Mouse (Mus musculus): ENCODE results near the gene Maml2. TPM values are rescaled to one million over a fixed set of nuclear protein-coding genes. Genes with fewer than 3 reads are reported as not detected.

Gene Maml2
- polyA plus RNA-seq, 1 experiment from 2014 or later = 10.3 TPM

DNA sequence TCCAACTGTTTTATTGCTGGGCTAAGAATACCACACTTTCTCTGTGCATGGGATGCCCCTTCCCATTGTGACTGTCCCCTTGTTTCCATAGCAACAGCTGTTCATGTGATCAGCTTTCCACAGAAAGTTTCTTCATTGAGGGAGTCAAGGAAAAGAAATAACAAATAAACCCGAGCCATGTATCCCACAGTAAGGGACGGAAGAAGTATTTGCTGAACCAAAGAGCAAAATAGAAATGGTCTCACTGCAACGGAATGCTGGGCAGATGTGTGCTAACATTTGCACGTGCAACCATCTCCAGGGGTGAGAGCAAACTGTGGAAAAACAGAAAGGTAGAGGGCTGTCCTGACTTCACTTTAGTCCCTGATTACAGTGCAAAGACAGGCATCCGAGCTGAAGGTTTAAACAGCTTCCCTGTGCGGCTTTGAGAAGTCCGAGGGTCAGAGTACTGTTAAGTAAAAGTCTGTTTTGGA is 156.9 kb downstream of the Maml2 start:
- H3K4me2 ChIP-seq = peak overlapping the region; percentile 21; the same call in 1 of the 2 replicates
- no peaks in the 10 kb centered on the region for H3K9me3 ChIP-seq (ENCODE audit: control insufficient read depth, low read length)
- peaks cover 11% of the 10 kb centered on the region for H3K4me1 ChIP-seq (ENCODE audit: control insufficient read depth, insufficient read depth, low read length)
- H3K9ac ChIP-seq (ENCODE audit: low read length) = no peak overlapping the region; the same call in 1 of the 2 replicates
- ATAC-seq (ENCODE audit: low FRiP score) (peak; percentile 75), DNase-seq (ENCODE audit: low spot score, missing footprints) (peak; percentile 89)
- H3K36me3 ChIP-seq (ENCODE audit: control insufficient read depth, insufficient read depth, low read length) = no peaks in the 10 kb centered on the region
- no peaks in the 10 kb centered on the region for H3K27me3 ChIP-seq (ENCODE audit: control insufficient read depth, insufficient read depth, low read length)
- 0 out of 2 replicates have a peak overlapping the region, but pooled peaks have one; percentile 36 for H3K27ac ChIP-seq (ENCODE audit: low read depth, low read length)
- 28% methylated on average over 7 of the region's 7 CpGs for WGBS
- no peak overlapping the region for H3K4me3 ChIP-seq (ENCODE audit: low read depth, low read length)

DNA sequence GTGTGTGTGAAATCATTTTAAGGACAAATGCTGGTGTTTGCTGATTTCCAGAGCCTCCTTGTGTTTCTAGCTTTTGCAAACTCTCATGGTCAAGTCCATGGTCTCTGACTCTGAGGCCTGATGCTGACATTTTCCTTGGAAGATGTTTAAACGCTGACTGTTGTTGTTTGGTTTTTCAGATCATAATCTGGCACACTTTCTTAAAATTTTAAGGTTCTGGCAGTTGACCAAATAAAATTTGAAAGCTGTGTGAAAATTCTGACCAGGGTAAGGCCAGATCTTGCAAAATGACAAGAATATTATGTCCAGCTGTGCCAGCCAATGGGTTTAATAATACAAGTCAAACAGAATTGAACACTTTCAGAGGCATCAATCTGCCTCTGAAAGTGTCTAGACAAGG is 157.5 kb downstream of the Maml2 start:
- no peaks in the 10 kb centered on the region for H3K36me3 ChIP-seq (ENCODE audit: control insufficient read depth, insufficient read depth, low read length)
- H3K4me3 ChIP-seq (ENCODE audit: low read depth, low read length) = no peak overlapping the region
- no peak overlapping the region for H3K4me2 ChIP-seq
- WGBS = 84% methylated on average over 1 of the region's 1 CpGs
- H3K27ac ChIP-seq (ENCODE audit: low read depth, low read length) = 0 out of 2 replicates have a peak overlapping the region, but pooled peaks have one; percentile 36
- ATAC-seq (ENCODE audit: low FRiP score) (no peak), DNase-seq (ENCODE audit: low spot score, missing footprints) (no peak)
- no peaks in the 10 kb centered on the region for H3K9me3 ChIP-seq (ENCODE audit: control insufficient read depth, low read length)
- H3K9ac ChIP-seq (ENCODE audit: low read length) = no peak overlapping the region
- peaks cover 11% of the 10 kb centered on the region for H3K4me1 ChIP-seq (ENCODE audit: control insufficient read depth, insufficient read depth, low read length)
- no peaks in the 10 kb centered on the region for H3K27me3 ChIP-seq (ENCODE audit: control insufficient read depth, insufficient read depth, low read length)

DNA sequence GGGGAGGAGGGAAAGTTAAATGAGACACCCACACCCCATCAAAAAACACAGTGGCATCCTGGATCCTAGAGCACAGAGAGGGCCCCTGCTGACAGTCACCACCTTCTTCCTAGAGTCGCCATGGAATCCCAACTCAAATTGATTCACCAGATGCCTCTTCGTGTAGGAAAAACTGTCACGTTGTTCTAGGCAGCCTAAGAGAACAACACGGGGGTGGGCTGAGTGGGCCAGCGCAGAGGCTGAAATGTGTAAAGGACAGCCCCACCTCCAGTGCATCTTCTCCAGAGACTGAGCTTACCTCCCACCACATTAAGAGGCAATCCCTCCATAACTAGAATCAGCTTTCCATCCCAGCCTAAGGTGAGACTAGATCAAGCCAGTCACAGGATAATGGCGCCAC is 160.0 kb downstream of the Maml2 start:
- Histone ChIP-seq H3K9ac (ENCODE audit: low read length) (no peak overlapping the region), H3K4me3 (ENCODE audit: low read depth, low read length) (no peak overlapping the region), H3K27ac (ENCODE audit: low read depth, low read length) (no peak overlapping the region), H3K9me3 (ENCODE audit: control insufficient read depth, low read length) (no peaks in the 10 kb centered on the region), H3K4me1 (ENCODE audit: control insufficient read depth, insufficient read depth, low read length) (peaks cover 11% of the 10 kb centered on the region), H3K4me2 (no peak overlapping the region), H3K36me3 (ENCODE audit: control insufficient read depth, insufficient read depth, low read length) (no peaks in the 10 kb centered on the region), H3K27me3 (ENCODE audit: control insufficient read depth, insufficient read depth, low read length) (no peaks in the 10 kb centered on the region)
- 0 out of 2 replicates have a peak, but pooled peaks have one; percentile 42 for ATAC-seq (ENCODE audit: low FRiP score)
- WGBS = 82% methylated on average over 6 of the region's 6 CpGs
- DNase-seq (ENCODE audit: low spot score, missing footprints) = no peak

DNA sequence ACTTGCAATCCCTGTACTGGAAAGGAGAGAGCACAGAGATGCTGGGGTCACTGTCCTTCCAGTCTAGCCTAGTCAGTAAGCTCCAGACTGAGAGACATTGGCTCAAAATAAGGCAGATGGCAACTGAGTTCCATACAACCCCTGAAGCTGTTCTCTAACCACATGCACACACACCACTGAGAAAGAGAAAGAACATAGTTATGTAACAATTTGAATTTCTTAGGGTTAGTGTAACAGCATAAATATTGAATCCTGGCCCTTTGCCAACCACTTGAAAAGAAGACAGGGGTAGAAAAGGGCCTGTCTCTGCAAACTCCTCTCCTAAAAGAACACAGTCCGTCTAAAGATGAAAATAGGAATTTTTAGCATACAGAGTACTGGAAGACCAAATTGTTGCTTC is 161.6 kb downstream of the Maml2 start:
- H3K27ac ChIP-seq (ENCODE audit: low read depth, low read length) = no peak overlapping the region
- no peak overlapping the region for H3K4me3 ChIP-seq (ENCODE audit: low read depth, low read length)
- peaks cover 9% of the 10 kb centered on the region for H3K4me1 ChIP-seq (ENCODE audit: control insufficient read depth, insufficient read depth, low read length)
- no peak overlapping the region for H3K9ac ChIP-seq (ENCODE audit: low read length)
- 82% methylated on average over 1 of the region's 1 CpGs for WGBS
- ATAC-seq (ENCODE audit: low FRiP score) (no peak), DNase-seq (ENCODE audit: low spot score, missing footprints) (no peak)
- no peaks in the 10 kb centered on the region for H3K9me3 ChIP-seq (ENCODE audit: control insufficient read depth, low read length)
- H3K27me3 ChIP-seq (ENCODE audit: control insufficient read depth, insufficient read depth, low read length) = no peaks in the 10 kb centered on the region
- H3K4me2 ChIP-seq = no peak overlapping the region
- no peaks in the 10 kb centered on the region for H3K36me3 ChIP-seq (ENCODE audit: control insufficient read depth, insufficient read depth, low read length)

DNA sequence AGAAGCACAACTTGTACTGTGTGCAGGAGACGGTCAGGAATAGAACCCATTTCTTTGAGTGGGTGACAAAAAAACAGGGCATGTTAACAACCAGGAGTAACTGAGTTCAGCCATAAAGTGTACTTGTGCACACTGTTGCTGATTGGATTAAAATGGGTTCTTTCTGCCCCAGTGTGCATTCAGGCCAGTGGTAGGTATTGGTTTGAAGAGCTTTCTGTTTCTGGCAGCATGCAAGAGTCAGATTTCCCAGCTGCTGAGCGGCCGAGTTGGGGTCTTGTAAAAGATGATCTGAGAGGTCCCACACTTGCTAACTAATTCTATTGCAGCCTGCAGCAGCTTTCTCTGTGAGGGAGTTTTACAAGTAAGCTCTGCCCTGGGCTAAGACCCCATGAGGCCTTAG is 162.3 kb downstream of the Maml2 start:
- ATAC-seq (ENCODE audit: low FRiP score) = no peak
- WGBS = 87% methylated on average over 3 of the region's 3 CpGs

DNA sequence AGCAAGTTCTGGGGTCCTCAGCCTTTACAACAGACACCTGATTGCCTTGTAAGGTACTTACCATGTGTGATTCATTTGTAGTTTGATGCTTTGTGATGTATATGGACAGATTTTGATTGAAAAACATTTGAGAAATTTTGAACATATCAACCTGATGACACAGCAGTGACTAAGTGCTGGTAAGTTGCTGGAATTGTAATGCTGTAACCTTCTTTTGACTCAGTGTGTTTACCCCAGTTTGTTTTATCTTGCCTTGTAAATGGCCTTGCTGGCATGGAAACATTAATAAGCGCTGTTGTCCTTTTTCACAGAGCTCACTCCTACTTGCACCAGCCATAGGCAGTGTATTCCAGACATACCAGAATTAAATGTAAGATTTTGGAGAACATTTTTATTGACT is 163.2 kb downstream of the Maml2 start:
- no peaks in the 10 kb centered on the region for H3K4me1 ChIP-seq (ENCODE audit: control insufficient read depth, insufficient read depth, low read length)
- H3K9me3 ChIP-seq (ENCODE audit: control insufficient read depth, low read length) = no peaks in the 10 kb centered on the region
- DNase-seq (ENCODE audit: low spot score, missing footprints) (no peak), ATAC-seq (ENCODE audit: low FRiP score) (no peak)
- no peak overlapping the region for H3K9ac ChIP-seq (ENCODE audit: low read length)
- no peak overlapping the region for H3K27ac ChIP-seq (ENCODE audit: low read depth, low read length)
- no peaks in the 10 kb centered on the region for H3K27me3 ChIP-seq (ENCODE audit: control insufficient read depth, insufficient read depth, low read length)
- H3K4me2 ChIP-seq = no peak overlapping the region
- 100% methylated on average over 1 of the region's 1 CpGs for WGBS
- H3K4me3 ChIP-seq (ENCODE audit: low read depth, low read length) = no peak overlapping the region
- H3K36me3 ChIP-seq (ENCODE audit: control insufficient read depth, insufficient read depth, low read length) = no peaks in the 10 kb centered on the region

More for the DNA sequence above, 162.3 kb downstream of the Maml2 start:
- no peak for DNase-seq (ENCODE audit: low spot score, missing footprints)
- no peaks in the 10 kb centered on the region for H3K36me3 ChIP-seq (ENCODE audit: control insufficient read depth, insufficient read depth, low read length)
- no peaks in the 10 kb centered on the region for H3K9me3 ChIP-seq (ENCODE audit: control insufficient read depth, low read length)
- H3K9ac ChIP-seq (ENCODE audit: low read length) = no peak overlapping the region
- H3K27ac ChIP-seq (ENCODE audit: low read depth, low read length) = no peak overlapping the region
- no peak overlapping the region for H3K4me2 ChIP-seq
- no peak overlapping the region for H3K4me3 ChIP-seq (ENCODE audit: low read depth, low read length)
- peaks cover 3% of the 10 kb centered on the region; the same call in 1 of the 2 replicates for H3K4me1 ChIP-seq (ENCODE audit: control insufficient read depth, insufficient read depth, low read length)
- H3K27me3 ChIP-seq (ENCODE audit: control insufficient read depth, insufficient read depth, low read length) = no peaks in the 10 kb centered on the region

DNA sequence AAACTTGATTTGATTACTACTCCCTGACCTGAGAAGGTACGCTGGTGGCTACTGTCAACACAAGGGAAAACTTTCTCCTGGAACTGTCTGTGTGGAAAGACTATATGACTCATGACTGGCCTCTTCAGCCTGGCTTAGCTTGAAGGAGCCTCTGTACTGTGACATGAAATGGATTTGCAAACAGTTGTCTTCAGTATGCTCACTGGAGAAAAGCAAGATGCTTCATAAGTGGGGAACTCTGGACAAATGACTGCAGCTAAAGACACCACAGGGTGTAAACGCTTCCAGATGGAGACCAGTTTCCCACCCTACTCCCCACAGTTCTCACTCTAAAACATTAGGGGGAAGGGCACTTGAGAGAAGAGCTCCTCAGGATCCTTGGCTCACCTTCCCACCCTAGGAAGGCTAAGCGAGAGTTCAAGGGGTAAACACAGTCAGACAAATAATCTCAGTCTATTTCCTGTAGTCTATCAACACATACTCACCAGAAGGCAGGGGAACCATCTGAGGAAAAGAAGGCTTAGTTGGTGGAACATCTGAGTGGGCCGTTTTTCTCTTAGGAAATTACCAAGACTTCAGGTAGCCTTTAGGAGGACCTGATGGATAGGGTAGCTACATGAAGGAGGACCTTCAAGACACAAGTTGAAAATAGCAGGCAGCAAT is 167.7 kb downstream of the Maml2 start:
- Histone ChIP-seq H3K27me3 (ENCODE audit: control insufficient read depth, insufficient read depth, low read length) (no peaks in the 10 kb centered on the region), H3K9me3 (ENCODE audit: control insufficient read depth, low read length) (no peaks in the 10 kb centered on the region), H3K4me3 (ENCODE audit: low read depth, low read length) (no peak overlapping the region), H3K36me3 (ENCODE audit: control insufficient read depth, insufficient read depth, low read length) (no peaks in the 10 kb centered on the region), H3K27ac (ENCODE audit: low read depth, low read length) (no peak overlapping the region), H3K4me2 (no peak overlapping the region), H3K9ac (ENCODE audit: low read length) (no peak overlapping the region), H3K4me1 (ENCODE audit: control insufficient read depth, insufficient read depth, low read length) (peaks cover 4% of the 10 kb centered on the region; the same call in 1 of the 2 replicates)
- DNase-seq (ENCODE audit: low spot score, missing footprints) (no peak), ATAC-seq (ENCODE audit: low FRiP score) (no peak)
- 76% methylated on average over 4 of the region's 4 CpGs for WGBS

DNA sequence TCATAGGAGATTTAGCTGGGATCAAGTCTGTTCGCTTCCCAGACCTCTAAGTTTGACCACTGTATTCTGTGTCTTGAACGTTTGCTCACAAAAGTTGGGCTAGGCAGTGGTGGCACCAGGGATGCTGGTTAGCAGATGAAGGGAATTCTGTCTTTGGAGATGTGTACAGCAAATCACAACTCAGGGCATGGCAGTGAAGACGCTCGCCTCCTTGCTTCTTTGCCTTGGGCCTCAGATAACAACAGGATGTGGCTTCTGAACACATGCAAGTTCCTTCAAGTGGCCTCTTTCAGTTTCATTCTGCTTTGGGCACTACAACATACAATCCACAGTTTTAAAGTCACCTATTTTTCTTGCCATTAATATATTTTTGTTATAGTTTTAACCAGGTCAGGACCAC is 168.6 kb downstream of the Maml2 start:
- ATAC-seq (ENCODE audit: low FRiP score) = no peak
- H3K27ac ChIP-seq (ENCODE audit: low read depth, low read length) = no peak overlapping the region
- WGBS = 83% methylated on average over 4 of the region's 4 CpGs

DNA sequence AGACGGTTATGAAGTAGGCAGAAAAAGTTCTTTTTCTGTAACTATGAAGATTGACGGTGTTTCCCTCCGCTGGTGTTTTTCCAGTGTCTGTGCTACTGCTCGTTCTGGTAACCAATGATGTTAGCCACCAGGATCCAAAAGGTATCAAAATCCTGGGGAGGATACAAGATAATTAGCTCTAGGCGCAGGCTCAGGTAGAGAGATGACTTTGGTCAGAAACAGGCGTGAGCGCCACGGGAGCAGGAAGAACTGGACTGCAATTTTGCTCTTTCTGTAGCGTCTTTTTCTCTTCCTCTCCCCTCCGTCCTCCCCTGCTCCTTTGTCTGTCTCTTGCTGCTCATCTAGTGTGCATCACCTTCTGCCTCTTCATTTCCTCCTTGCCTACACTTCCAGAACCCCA is 169.1 kb downstream of the Maml2 start:
- H3K36me3 ChIP-seq (ENCODE audit: control insufficient read depth, insufficient read depth, low read length) = no peaks in the 10 kb centered on the region
- no peak for ATAC-seq (ENCODE audit: low FRiP score)
- no peak overlapping the region for H3K27ac ChIP-seq (ENCODE audit: low read depth, low read length)

More for the DNA sequence above, 168.6 kb downstream of the Maml2 start:
- peaks cover 4% of the 10 kb centered on the region; the same call in 1 of the 2 replicates for H3K4me1 ChIP-seq (ENCODE audit: control insufficient read depth, insufficient read depth, low read length)
- no peak overlapping the region for H3K4me3 ChIP-seq (ENCODE audit: low read depth, low read length)
- H3K36me3 ChIP-seq (ENCODE audit: control insufficient read depth, insufficient read depth, low read length) = no peaks in the 10 kb centered on the region
- no peak overlapping the region for H3K9ac ChIP-seq (ENCODE audit: low read length)
- no peak for DNase-seq (ENCODE audit: low spot score, missing footprints)
- H3K4me2 ChIP-seq = no peak overlapping the region
- H3K27me3 ChIP-seq (ENCODE audit: control insufficient read depth, insufficient read depth, low read length) = no peaks in the 10 kb centered on the region
- no peaks in the 10 kb centered on the region for H3K9me3 ChIP-seq (ENCODE audit: control insufficient read depth, low read length)

More for the DNA sequence above, 169.1 kb downstream of the Maml2 start:
- no peak for DNase-seq (ENCODE audit: low spot score, missing footprints)
- Histone ChIP-seq H3K27me3 (ENCODE audit: control insufficient read depth, insufficient read depth, low read length) (no peaks in the 10 kb centered on the region), H3K9me3 (ENCODE audit: control insufficient read depth, low read length) (no peaks in the 10 kb centered on the region), H3K4me2 (no peak overlapping the region), H3K4me3 (ENCODE audit: low read depth, low read length) (no peak overlapping the region), H3K9ac (ENCODE audit: low read length) (no peak overlapping the region), H3K4me1 (ENCODE audit: control insufficient read depth, insufficient read depth, low read length) (peaks cover 4% of the 10 kb centered on the region; the same call in 1 of the 2 replicates)
- WGBS = 89% methylated on average over 10 of the region's 10 CpGs

All from midbrain, embryonic 11.5 days (tissue).